Mouse (Mus musculus) testis, adult 2 months (tissue): ENCODE results near the gene Smarcc1. TPM values are rescaled to one million over a fixed set of nuclear protein-coding genes. Genes with fewer than 3 reads are reported as not detected.

Experiments
- H3K27ac ChIP-seq: fragments of 200-500 bp; 2 replicates; pipeline ENCODE4 v1.5.1; 2012; ENCODE audit warnings: low read depth, low read length; ENCODE audit not compliant: control insufficient read depth, insufficient read depth
- H3K27me3 ChIP-seq: fragments of 200-500 bp; 2 replicates; pipeline ENCODE4 v1.6.1; 2012; ENCODE audit warnings: mild to moderate bottlenecking, low read length, moderate library complexity; ENCODE audit not compliant: control insufficient read depth, insufficient read depth
- H3K36me3 ChIP-seq: fragments of 200-500 bp; 2 replicates; pipeline ENCODE4 v1.6.1; 2012; ENCODE audit warnings: mild to moderate bottlenecking, low read length; ENCODE audit not compliant: control insufficient read depth, insufficient read depth
- H3K4me1 ChIP-seq: fragments of 200-500 bp; 2 replicates; pipeline ENCODE4 v1.6.1; 2012; ENCODE audit warnings: low read length; ENCODE audit not compliant: control insufficient read depth, insufficient read depth
- H3K4me3 ChIP-seq: fragments of 200-500 bp; 2 replicates; pipeline ENCODE4 v1.5.1; 2012; ENCODE audit warnings: low read depth, mild to moderate bottlenecking, low read length, moderate library complexity, mixed read lengths; ENCODE audit not compliant: control insufficient read depth
- CTCF ChIP-seq: fragments of 200-500 bp; IDR thresholded peaks from 2 replicates; pipeline ENCODE4 v1.5.1; 2012; ENCODE audit warnings: low read depth, mild to moderate bottlenecking, inconsistent platforms, low read length, moderate library complexity; ENCODE audit not compliant: control insufficient read depth, insufficient read depth, insufficient replicate concordance
- POLR2A ChIP-seq: fragments of 200-500 bp; IDR thresholded peaks from 2 replicates; pipeline ENCODE4 v1.6.1; 2012; ENCODE audit warnings: low read depth, mild to moderate bottlenecking, inconsistent platforms, low read length, moderate library complexity; ENCODE audit not compliant: control insufficient read depth
- polyA plus RNA-seq: library from polyadenylated mRNA; depleted of rRNA; stranded (reverse); fragments of >200 nt; gene quantifications from 2 replicates; pipeline ENCODE4 v1.2.3, GENCODE M21; 2012

Gene Smarcc1
- polyA plus RNA-seq, 1 experiment = 14.8 TPM

DNA sequence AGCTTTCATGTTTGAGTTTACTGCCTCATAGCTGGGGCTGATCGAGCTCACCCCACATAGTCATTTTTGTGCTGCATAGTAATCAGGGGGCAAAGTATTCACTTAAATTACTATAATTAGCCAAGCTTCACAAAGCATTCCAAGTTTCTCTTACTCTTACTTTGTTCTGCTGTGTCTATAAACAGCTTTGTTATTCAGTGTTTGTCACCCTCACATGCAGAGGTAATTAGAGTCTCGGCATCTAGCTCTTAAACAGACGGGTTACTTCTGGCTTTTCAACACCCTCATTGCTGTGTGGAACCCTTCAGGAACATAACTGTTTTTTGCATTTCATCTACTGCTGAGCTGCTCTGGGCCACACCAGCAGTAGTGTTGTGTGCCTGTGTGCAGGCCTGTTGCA lies 91.5 kb downstream of the Smarcc1 start:
- no peaks in the 10 kb centered on the region for H3K27me3 ChIP-seq
- no peaks in the 10 kb centered on the region for H3K4me1 ChIP-seq
- no peak overlapping the region for H3K4me3 ChIP-seq
- H3K27ac ChIP-seq = no peak overlapping the region
- no peaks in the 10 kb centered on the region; the same call in none of the 2 replicates for H3K36me3 ChIP-seq
- TF ChIP-seq POLR2A (no peak), CTCF (no peak)

DNA sequence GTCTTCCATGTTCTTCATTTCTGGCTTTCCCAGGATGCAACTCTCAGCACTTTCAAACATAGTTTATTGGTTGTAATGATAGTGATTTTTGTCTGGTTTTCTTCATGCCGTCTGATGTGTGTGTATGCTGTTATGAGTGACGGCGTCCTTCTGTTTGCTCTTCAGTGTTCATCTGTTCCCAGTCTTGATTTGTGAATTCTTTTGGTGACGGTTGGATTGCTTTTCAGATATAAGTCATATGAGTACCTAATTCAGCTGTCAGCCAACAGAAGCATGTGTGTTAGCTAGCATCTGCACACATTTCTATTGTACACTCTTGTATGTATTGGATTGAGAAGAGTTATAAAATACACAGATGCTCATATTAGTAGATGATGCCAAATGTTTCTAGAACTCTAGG lies 106.8 kb downstream of the Smarcc1 start:
- Histone ChIP-seq H3K27ac (no peak overlapping the region), H3K27me3 (no peaks in the 10 kb centered on the region), H3K4me1 (no peaks in the 10 kb centered on the region), H3K36me3 (no peaks in the 10 kb centered on the region), H3K4me3 (no peak overlapping the region)
- no peak for TF ChIP-seq POLR2A
- no peak for TF ChIP-seq CTCF

DNA sequence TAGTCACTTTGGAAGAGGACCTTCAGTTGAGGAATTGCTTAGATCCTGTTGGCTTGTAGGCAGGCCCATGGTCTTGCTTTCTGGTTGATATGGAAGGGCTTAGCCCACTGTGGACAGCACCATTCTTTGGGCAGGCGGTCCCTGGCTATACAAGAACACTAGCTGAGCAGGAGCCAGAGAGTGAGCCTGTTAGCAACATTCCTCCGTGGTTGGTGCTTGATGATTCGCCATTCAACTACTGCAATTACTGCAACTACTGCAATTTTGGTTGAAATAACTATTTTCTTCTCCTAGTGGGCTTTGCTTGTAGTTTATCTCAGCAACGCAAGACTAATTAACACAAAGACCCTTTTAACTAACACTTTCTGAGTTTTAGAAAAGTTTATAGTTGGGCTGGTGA lies 108.7 kb downstream of the Smarcc1 start:
- H3K4me1 ChIP-seq = no peaks in the 10 kb centered on the region
- H3K36me3 ChIP-seq = no peaks in the 10 kb centered on the region
- H3K4me3 ChIP-seq = no peak overlapping the region
- TF ChIP-seq POLR2A (no peak), CTCF (no peak)
- H3K27ac ChIP-seq = no peak overlapping the region
- H3K27me3 ChIP-seq = no peaks in the 10 kb centered on the region

DNA sequence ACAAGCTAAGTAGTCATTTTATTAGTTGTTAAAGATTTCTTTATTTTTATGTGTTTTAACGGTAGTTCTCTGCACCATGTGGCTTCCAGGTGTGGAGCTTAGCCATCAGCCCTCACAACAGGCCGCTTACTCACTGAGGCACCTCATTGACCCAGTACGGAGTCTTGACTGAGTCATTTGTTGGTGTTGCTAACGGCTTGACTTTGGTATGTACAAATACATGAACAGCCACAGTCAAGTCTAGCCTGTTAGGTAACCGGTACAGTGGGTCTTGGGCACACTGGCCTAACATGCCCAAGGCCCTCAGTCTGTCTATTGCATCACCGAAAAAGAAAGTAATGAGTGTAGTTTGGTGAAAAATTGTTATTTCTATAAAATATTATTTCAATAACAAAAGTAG lies 111.2 kb downstream of the Smarcc1 start:
- no peak overlapping the region for H3K27ac ChIP-seq
- H3K4me3 ChIP-seq = no peak overlapping the region
- no peaks in the 10 kb centered on the region for H3K36me3 ChIP-seq
- H3K27me3 ChIP-seq = no peaks in the 10 kb centered on the region
- no peaks in the 10 kb centered on the region for H3K4me1 ChIP-seq
- TF ChIP-seq CTCF = no peak
- TF ChIP-seq POLR2A = no peak

DNA sequence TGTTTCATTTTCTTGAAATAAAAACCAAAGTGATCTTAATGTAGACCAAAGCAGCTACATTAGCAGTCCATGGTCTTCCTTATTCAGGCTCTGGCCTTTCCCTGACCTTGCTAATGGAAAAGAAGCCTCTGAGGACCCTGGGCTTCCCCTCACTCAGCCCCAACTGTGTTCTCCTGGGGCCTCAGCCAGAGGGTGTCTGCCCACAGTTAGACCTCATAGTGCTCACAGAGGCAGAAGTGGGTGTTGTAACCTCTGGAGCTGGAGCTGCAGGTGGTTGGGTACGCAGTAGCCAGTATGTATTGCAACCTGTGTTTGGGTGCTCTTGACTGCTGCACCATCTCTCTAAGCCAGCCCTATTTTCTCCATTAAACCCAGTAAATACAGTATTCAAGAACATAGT lies 111.6 kb downstream of the Smarcc1 start:
- H3K27ac ChIP-seq = no peak overlapping the region
- no peak overlapping the region for H3K4me3 ChIP-seq
- H3K4me1 ChIP-seq = no peaks in the 10 kb centered on the region
- no peaks in the 10 kb centered on the region for H3K36me3 ChIP-seq
- no peaks in the 10 kb centered on the region for H3K27me3 ChIP-seq
- TF ChIP-seq POLR2A (no peak), CTCF (no peak)

DNA sequence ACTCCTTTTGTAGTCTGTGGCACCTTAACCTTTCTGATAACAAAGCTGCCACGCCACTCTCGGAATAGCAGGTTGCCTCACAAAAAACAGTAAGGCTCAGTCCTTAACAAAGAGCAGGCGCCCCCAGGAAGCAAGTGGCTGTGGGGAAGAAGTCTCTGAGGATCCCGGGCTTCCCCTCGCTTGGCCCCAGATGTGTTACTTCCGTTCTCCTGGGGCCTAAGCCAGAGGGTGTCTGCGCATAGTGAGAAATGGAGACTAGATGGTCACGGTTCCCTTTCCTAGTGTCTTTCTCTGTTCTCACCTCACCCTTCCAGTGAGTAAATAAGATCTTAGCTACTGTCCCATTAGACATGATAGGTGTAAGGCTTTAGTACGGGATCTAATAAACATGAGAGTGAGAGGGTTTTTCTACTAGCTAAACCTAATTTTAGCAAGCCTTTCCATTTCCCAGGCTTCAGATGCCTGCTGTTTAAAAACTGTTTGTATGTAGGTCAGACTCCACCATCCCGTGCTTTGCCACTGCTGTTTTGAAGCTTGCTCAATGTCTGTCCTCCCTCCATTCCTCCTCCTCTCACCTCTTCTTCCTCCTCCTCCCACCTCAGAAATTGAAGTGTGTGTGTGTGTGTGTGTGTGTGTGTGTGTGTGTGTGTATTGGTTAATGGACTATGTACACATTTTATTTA lies 112.2 kb downstream of the Smarcc1 start:
- Histone ChIP-seq H3K4me3 (no peak overlapping the region), H3K27ac (no peak overlapping the region), H3K27me3 (no peaks in the 10 kb centered on the region), H3K36me3 (no peaks in the 10 kb centered on the region), H3K4me1 (no peaks in the 10 kb centered on the region)
- TF ChIP-seq POLR2A (no peak), CTCF (no peak)

DNA sequence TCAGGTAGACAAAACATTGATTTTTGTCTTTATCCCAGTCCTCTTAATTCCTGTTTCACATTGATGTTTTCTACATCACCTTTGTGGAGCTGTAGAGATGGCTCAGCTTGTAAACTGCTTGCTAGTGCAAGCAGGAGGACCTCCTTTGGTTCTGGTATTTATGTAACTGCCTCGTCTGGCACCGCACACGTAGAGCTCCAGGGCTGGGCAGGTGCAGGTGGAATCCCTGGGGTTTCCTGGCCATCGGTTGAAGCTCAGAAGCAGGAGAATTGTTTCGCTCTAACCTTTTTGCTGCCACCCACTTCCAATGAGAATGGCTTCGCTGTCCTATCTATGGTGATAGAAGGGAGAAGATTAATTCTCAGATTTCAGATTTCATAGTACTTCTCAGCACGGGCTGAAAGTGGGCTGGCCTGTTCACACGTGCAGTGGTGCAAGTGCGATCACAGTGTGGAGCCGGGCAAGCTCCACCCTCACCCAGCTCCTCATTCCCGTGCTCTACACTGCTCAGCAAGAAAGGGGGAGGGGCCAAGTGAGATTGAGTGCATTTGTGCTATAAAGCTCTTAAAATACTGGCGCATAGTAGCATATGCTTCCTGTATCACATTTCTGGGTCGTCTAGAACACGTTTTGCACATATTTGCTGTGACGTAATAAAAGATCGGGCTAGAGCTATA lies 113.0 kb downstream of the Smarcc1 start:
- H3K27me3 ChIP-seq = no peaks in the 10 kb centered on the region
- no peaks in the 10 kb centered on the region for H3K4me1 ChIP-seq
- no peaks in the 10 kb centered on the region; the same call in 1 of the 2 replicates for H3K36me3 ChIP-seq
- no peak for TF ChIP-seq CTCF
- no peak for TF ChIP-seq POLR2A
- no peak overlapping the region for H3K4me3 ChIP-seq
- H3K27ac ChIP-seq = no peak overlapping the region

DNA sequence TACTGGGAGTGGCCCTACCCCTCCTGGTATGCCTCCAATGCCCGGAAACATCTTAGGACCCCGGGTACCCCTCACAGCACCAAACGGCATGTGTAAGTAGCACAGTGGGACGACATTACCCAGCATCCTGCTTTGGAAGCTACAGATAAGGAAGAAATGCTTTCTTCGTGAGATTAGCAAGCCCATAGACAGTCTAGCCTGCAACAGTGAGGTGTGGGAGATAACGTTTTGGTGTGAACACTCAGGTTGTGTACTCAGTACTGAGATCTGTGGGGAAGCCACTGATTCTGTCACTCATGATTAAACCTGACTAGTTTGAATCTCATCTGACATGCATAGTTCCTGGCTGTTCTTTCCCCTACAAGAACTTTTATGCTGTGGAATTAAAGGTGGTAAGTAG lies 117.5 kb downstream of the Smarcc1 start:
- H3K27me3 ChIP-seq = no peaks in the 10 kb centered on the region
- H3K4me1 ChIP-seq = no peaks in the 10 kb centered on the region
- no peak overlapping the region for H3K4me3 ChIP-seq
- H3K36me3 ChIP-seq = no peaks in the 10 kb centered on the region; the same call in 1 of the 2 replicates
- no peak overlapping the region for H3K27ac ChIP-seq
- TF ChIP-seq POLR2A (no peak), CTCF (no peak)
